Mouse (Mus musculus): Measurements from ENCODE around the gene Lrp5.
"Not testable (repeated sequence)": the region's sequence is repeated elsewhere in the genome, so short reads cannot be mapped to it uniquely, and the experiment has no call there.

Lrp5 gene

DNA sequence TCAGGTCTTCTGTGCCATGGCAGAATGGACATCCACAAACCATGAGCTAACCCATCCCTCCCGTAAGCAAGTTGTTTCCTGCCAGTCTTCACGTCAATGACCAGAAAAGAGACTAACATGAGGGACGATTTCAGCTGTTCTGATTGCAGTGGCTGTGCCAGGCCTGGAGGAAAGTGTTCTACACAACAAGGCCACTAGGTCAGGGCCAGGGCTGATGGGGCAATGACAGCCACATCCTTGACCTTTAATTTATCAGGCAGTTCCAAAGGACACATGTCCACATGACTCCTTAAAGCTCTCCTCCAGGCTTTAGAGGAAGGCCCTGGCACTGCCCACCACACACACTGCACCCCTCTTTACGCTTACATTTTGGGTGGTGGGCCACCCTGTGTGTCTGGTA is 9.1 kb upstream of the Lrp5 start:
- no peak for DNase-seq (ENCODE audit: low spot score in 2 of 2)

DNA sequence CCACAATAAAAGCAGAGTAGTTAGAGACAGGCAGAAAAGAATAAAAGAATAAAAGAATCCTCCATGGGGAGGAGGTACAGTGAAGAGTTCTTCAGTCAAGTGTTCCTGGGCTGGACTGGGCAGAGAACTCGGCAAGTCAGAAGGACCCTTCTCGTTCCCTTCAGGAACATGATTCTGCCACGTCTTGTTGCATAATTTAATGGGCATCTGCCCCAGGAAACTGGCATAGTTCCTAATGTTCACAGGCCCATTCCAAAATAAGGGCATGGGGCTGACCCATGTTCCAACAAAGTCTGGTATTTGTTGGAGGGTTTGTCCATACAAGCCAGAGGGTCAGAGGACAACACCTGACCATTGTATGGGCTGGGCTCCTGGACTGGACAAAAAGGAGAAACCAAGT is 8.6 kb upstream of the Lrp5 start:
- DNase-seq (ENCODE audit: low spot score in 2 of 2): no peak

DNA sequence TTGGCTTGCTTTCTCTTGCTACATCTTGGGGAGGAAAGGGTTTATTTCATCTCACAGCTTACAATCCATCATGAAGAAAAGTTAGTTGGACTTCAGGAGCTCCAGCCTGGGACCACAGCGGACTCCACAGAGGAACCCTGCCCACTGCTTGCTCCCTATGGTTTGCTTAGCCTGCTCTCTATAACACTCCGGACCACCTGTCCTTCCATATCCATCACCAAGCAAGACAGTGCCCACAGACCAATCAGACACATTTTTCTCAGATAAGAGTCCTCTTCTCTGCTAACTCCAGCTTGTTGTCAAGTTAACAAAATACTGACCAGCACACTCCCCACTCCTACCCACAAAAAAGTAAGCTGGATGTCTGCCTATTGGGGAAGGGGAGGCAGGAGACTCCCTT is 8.1 kb upstream of the Lrp5 start:
- no peak for DNase-seq (ENCODE audit: low spot score in 2 of 2)

DNA sequence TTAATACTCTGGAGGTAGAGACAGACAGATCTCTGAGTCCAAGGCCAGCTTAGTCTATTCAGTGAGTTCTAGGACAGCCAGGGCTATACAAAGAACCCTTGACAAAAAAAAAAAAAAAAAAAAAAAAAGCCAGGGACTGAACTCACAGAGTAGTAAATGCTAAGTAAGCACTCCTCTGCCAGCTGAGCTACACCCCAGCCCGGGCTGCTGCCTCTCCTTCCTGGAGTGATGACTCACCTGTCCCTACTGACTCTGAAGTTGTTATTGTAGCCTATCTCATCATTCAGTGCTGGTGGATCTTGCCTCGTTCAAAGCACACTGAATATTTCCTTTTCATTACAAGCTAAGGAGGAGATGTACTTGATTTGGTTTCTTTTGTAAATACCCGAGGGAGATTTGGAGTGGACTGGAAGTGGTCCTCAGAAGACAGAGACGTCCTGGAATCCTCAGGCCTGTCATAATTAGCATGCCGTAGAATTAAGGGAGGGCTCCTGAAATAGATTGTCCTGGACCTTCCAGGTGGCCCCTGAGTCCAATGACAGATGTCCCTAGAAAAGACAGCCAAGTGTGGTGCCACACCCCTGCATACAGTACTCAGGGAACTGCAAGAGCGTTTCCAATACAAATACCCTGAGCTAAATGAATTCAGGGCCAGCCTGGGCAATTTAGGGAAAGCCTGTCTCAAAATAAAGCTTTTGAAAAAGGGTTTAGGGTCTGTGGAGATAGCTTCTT is 6.2 kb upstream of the Lrp5 start:
- DNase-seq (ENCODE audit: low spot score in 2 of 2): no peak

DNA sequence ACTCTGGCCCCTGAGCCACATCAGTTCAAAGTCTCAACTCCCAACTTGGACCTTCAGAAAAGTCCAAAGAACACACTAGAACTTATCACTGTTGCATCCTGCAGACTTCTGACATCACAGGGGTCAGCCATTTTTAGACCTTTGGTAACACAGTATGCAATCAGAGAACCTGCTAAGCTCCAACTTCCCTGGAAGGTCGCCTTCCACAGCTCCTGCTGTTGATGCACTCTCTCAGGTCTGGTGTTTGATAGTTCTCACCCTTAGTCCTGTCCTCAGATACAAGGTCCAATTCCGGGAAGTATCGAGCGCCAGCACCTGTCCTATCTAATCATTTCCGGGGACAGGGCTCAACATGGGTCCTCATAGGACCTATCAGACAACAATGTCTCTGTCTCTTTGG is 5.0 kb upstream of the Lrp5 start:
- no peak for DNase-seq (ENCODE audit: low spot score in 2 of 2)

DNA sequence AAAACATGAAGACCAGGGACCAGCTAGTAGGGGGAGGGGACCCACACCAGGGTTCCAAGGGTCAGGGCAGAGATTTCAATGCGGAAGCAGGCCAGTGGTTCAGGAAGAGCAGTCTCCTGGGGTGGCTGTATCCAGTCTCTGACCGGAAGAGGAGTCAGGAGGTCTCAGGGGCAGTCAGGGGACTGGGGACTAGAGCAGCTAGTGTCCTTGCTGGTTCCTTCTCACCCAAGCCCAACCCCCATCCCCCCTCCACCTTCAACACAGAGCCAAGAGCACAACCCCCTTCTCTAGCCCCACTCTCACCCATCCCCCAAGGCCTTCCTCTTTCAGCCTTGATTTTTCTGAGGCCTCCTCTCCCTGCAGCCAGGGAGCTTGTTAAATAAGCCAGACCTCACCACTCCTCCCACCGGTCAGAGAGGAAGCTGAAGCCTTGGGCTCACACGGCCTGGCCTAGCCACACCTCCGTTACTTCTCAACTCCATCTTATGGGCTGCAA is 1.4 kb upstream of the Lrp5 start:
- DNase-seq (ENCODE audit: low spot score in 2 of 2): peak; percentile 32 to 45

DNA sequence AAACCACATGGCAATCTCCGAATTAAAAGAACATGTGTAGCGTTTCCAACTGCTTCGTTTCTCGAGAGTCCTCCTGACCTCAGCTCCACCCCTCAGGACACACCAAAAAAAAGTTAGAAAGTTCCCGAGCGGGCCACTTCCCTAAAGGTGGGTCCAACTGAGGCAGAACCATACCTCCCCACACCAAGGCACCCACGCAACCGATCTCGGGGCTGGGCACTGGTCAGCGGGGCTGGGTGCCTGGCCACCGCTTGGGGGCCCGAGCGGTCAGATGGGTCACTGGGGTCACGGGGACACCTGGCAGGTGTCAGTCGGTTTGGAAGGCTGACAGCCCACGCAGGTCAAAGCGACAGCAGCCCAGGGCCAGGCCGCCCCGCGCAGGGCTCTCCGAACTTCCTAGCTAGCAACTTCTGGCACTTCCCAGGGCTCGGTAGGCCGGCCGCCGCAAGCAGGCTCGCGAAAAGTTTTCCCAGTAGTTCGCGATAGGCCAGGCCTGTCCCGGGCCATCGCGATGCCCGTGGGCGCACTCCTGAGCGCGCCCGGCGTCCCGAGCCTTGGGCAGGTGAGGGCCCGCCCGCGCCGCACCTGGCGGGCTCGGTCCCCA is 651 bp downstream of the Lrp5 start:
- no peak for DNase-seq (ENCODE audit: low spot score in 2 of 2)

DNA sequence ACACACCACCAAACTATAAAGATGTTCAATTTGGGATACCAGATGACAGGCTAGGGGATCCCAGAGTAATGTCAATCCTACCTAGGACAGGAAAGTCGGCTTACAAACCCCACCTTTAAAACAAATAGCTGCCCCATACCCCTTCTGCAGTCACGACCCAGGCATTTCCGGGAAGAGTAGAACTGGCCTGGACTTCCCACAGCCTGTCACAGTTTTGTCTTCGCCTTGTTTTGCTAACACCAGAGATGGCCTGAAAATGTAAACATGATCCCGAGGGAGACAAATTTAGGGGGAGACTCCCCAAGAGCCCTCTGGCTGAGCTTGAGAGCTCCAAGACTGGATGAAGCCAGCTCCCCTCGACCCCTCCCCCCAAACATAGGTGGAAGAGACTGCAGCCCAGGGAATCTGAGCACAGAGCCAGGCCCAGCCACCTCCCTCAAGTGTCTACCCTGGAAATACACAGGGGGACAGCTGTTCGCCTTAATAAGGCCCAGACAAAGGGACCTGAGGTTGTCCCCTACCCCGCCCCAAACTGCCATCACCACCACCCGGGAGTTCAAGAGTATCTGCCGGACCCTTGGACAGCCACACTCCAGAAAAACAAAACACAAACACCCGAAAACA is 1.3 kb downstream of the Lrp5 start:
- DNase-seq (ENCODE audit: low spot score in 2 of 2): no peak

DNA sequence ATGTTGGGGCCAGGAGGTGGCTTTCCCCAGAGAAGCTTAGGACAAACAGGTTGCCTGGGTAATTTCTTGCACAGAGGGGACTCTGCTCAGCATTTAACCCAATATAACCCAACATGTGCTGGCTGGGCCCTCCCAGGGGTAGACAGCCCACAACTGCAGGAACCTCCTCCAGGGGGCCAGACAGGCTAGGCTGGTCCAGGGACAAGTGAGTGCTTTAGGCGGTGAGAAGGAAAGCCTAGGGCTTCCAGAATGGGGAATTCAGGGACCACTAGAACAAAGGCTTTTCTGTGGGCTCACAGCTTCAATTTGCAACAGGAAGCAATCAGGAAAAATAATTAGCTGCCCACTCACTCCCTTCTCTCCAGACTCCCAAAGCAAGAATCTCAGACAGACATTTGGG is 1.9 kb downstream of the Lrp5 start:
- DNase-seq (ENCODE audit: low spot score in 2 of 2): no peak

DNA sequence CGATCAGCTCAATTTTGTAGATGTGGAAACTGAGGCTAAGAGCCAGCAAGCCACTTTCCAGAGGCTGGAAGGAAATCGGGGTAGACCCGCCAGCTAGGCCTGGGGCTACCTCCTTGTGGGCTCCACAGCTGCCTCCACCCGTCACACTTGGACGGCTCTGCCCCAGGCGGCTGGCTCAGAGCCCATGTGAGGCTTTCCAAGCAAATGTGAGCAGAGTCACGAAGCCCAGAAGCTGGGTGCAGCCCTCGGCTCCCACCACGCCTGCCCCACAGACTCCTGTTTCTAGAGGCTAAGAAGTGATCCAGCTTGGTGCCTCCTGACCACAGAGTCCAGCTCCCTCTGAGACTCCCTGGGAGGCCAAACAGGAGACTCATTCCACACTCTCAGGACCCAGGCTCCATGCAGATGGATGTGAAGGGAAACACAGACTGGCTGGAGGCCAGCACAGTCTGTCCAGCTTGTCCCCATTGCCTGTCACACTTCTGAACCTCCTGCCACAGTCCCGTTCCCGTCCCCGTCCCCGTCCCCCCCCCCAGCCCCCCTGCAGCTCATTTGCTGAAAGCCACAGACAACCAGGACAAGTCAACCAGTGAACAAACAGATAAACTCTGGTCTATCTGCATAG is 4.9 kb downstream of the Lrp5 start:
- DNase-seq (ENCODE audit: low spot score in 2 of 2): no peak

DNA sequence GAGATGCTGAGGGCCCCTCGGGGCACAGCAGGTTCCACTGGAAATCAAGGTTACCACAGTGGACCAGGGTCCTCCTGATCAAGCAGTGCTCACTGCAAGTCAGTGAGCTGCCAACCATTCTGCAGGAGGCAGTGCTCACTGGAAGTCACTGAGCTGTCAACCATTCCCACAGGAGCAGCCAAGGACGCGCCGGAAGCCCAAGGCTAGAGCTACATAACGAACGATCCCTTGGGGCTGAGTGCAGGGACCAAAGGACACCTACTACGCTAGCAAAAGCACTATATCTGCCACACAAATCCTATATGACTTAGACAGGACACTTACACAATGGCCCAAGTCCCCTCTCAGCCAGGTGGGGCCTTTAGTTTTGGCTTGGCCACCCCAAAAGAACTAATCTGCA is 5.6 kb downstream of the Lrp5 start:
- DNase-seq (ENCODE audit: low spot score in 2 of 2): no peak

DNA sequence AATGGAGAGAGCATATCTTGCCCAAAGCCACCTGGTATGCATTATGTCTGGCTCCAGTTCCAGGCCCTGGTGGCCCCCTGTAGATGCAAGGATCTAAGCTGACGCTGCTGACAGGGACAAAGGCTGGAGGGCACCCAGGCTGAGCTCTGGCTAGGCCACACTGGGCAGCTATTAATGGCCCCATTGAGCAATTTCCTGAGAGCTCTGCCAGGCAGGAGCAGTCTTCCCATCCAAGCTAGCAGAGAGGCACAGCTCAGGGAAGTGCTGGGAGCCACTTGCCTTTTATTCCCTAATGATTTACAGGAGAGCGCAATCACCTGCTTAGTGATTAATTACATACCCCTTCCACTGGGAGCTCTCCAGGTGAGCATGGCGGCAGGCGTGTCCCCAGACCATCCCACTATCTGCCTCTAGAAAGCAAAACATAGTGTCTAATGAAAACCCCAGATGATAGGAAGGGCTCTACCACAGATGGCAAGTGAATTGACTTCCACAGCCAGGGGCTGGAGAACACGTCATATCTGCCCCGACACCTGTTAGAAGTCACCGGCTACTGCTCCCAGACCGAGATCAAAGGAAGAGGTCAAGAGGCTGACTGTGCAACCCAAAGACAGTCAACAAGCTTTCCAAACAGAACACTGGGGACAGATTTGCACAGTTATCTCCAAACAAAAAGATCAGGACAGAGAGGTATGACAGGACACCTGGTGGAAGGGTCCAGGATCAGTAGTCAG is 12.1 kb downstream of the Lrp5 start:
- DNase-seq (ENCODE audit: low spot score in 2 of 2): no peak

DNA sequence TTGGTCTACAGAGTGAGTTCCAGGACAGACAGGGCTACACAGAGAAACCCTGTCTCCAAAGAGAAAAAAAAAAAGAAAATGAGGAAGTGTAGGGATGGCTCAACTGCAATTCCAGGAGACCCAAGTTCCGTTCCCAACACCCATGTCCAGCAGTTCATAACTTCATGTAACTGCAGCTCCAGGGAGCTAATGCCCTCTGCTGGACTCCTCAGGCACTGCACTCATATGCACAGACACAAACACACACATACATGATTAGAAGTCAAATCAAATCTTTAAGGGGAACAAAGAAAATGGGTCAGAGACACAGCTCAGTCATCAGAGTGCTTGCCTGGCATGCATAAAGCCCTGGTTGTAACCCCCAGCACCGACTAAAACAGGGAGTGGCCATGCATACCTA is 13.2 kb downstream of the Lrp5 start:
- no peak for DNase-seq (ENCODE audit: low spot score in 2 of 2)

DNA sequence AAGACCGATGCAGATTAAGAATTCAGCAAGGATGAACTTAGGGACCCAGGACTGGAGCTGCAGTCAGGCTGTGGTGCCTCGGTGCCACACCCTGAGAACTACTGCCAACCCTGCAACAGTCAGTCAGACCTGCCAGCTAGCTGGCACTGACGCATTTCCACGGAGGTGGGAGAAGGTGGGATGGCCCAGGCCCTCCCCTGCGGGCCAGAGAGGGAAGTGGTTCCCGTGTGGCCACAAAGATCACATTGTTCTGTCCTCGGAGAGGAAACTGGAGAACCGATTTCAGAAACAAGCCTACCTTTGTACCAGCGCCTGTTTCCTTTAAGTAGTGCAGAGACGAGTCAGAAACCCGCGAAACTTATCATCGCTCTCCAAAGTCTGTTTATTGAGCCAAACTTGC is 17.3 kb downstream of the Lrp5 start:
- peak in 1 of 2 experiments; percentile 18 for DNase-seq (ENCODE audit: low spot score in 2 of 2)

DNA sequence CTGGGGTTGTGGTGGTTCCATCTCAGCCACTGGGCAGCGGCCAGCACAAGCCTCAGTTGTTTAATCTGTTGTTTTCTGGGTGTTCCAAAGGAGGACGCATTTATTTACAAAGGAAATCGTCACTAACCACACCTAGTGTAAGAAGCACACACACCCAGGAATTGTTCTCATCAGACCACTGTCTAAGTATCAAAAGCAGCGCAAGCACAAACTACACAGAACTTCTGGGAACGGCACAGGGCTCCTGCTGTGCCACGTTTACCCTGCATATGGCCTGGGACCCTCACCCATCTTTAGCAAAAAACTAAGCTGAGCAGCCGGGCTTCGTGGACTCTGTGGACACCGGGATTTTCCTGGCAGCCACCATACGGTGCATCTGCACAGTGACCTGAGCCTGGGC is 17.8 kb downstream of the Lrp5 start:
- DNase-seq (ENCODE audit: low spot score in 2 of 2): no peak

DNA sequence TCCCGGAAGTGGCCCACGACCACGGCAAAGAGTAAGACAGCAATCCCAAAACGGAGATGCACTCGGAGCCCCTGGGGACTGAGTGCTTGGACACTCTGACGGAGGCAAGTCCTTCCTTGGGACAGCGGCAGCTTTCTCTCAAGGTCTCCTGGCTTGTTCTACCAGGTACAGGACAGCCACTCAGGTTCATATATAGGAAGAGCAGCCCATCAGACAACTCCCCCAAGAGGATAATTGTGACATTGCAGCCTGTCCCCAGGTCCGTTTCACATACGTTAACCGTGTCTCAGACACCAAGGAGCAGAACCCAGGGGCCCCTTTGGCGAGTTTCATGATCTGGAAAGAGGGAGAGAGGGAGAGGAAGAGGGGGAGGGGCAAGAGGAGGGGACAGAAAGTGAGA is 18.4 kb downstream of the Lrp5 start:
- DNase-seq (ENCODE audit: low spot score in 2 of 2): no peak

DNA sequence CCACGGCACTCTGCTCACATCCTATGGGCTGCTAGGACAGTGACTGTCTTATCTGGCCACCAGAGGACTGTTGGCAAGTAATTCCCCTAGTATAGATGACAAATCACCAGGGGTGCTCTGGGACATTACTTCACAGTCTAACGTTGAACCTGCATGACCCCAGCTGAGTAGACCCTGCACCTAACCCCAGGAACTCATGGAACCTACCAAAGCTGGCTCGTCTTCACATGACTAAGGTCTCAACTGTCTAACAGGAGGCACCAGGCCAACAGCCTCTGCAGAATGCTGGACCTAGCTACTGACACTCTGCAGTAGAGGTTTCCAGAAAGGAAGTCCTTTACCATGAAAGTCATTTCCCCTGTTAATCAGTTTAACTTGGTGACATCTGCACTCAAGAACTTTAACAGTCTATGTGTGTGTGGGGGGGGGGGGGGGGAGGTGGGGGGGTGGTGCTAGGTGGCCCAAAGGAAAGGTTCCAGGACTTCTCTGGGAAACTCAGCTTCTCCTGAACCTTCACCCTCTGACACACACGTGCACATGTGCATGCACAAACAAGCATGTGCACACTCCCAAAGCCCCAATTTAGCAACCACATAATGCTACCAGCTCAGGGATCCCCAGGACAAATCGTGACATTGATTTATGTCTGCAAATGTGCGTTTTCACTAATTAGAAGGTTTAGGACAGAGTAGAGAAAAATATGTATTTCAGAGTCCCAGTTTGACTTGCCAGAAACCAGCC is 19.0 kb downstream of the Lrp5 start:
- no peak for DNase-seq (ENCODE audit: low spot score in 2 of 2)

DNA sequence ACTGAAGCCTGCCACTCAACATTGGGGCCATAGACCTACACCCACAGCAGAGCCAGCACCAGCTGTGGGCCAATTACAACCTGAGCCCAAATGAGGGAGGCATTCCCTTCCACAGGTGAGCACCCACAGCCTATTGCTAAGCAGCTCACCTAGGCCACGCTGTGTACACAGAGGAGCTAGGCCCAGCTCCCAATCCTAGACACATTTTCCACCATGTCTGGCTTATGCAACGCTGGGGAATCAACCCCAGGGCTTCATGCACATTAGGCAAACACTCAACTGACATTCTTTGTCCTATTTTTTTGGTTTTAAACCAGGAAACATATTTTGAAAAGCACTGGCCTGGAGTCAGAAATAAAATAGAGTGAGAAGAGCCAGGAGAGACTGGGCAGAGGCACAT is 19.7 kb downstream of the Lrp5 start:
- DNase-seq (ENCODE audit: low spot score in 2 of 2): no peak

DNA sequence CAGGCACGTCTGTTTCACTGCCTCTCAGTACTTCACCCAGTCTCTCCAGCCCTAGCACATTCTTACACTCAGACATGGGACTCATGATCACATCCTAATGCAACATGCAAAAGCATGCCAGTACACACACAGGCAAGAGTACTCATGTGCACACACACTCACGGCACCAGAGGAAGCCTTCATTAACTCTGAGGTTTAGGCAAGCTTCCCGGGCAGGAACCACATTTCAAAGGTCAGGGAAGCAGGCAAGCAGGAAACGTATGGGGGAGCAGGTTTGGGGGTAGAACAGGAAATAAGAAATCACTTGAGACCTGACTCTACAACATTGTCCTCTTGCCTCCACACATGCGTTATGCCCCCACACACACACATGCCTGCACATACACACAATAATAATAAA is 20.9 kb downstream of the Lrp5 start:
- no peak for DNase-seq (ENCODE audit: low spot score in 2 of 2)

DNA sequence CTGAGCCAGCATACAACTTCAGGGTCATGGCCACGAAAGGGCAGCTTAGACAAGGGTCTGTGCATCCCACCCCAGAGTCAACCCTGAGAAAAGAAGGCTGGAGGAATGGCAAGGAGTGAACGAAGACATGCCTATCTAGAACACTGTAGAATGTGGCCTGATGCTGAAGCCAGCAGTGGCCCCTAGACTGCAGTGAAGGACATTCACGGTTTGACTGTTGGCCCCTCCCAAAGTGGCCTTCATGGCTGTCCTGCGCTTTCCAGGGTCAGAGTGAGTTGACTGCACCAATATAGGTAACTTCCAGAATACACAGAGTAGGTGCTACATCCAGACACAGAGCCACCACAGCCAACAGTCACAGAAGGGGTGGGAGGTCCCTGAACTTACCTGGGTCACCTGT is 28.4 kb downstream of the Lrp5 start:
- DNase-seq (ENCODE audit: low spot score in 2 of 2): no peak

DNA sequence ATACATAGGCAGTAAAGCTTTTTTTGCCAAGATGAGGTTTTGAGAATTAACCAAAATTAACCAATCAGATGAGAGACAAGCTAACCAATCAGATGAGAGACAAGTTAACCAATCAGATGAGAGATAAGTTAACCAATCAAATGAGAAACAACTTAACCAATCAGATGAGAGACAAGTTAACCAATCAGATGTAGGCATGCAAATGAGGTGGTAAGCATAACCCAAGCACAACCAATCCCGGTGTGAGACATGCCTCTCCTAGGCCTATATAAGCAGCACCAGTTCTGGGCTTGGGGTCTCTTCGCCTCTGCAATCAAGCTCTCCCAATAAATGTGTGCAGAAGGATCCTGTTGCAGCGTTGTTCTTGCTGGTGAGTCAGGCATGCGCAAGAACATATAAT is 29.3 kb downstream of the Lrp5 start:
- not testable (repeated sequence) for DNase-seq (ENCODE audit: low spot score in 2 of 2)
